ENCODE assay signal across 13 mouse cellular contexts in the genomic region with DNA sequence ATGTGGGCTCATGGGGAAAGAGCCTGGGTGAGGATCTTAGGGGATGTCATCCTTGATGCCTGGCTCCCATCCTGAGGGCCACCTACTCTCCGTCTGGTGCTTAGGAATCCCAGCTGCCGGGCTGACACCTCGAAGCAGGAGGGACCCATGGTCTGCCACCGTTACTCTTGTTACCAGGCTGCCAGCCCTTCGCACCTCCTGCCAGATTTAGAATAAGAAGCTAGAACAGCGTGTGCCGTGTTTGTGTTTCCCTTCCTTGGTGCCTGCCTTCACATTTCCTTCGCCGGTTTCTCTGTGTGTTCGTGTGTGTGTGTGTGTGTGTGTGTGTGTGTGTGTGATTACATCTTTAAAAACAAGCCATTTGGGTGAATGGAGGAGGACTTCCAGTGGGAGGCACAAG. TPM values are rescaled to one million over a fixed set of nuclear protein-coding genes. Genes with fewer than 3 reads are reported as not detected.
DNase-seq lines count a peak whose midpoint lies in the region; ATAC-seq lines count a peak whose summit lies in the region.
"Had no signal": no experiment of that assay in that cellular context is flagged by ENCODE, and none has a peak within 500 bp of the region (broad histone marks: within the 10 kb centered on the region; RNA-seq: fewer than 3 reads in every experiment).

No protein-coding gene starts in this region.

- no peak overlapping the region for H3K9ac ChIP-seq in forebrain, embryonic 14.5 days (ENCODE audit: low read length)
- no peak overlapping the region for H3K9ac ChIP-seq in forebrain, embryonic 12.5 days
- no peak overlapping the region for H3K9ac ChIP-seq in hindbrain, embryonic 16.5 days (ENCODE audit: low read depth, low read length)
- H3K9ac ChIP-seq: limb, embryonic 13.5 days; lung, embryonic 14.5 days had no signal

- peak; percentile 53 for DNase-seq in forebrain, embryonic 14.5 days (ENCODE audit: low spot score)
- peak; percentile 81 to 85 for DNase-seq in frontal cortex, postnatal 36 days (ENCODE audit: low spot score in 2 of 2)
- peak; percentile 65 to 88 for DNase-seq in left cerebral cortex, adult 18-20 months (ENCODE audit: low spot score in 2 of 2)
- DNase-seq in right cerebral cortex, postnatal 25 days, result peak; percentile 52
- DNase-seq in heart, postnatal 10 days, result no peak
- no peak for DNase-seq in spleen, postnatal 14 days (ENCODE audit: low spot score in 2 of 2)
- DNase-seq: adrenal gland, postnatal 36 days; cerebellum, adult 18-20 months; lung, embryonic 14.5 days had no signal

- H3K4me2 ChIP-seq in forebrain, embryonic 14.5 days (ENCODE audit: low read length), result no peak overlapping the region
- H3K4me2 ChIP-seq in forebrain, embryonic 12.5 days, result no peak overlapping the region
- H3K4me2 ChIP-seq in hindbrain, embryonic 16.5 days (ENCODE audit: low read length), result no peak overlapping the region
- H3K4me2 ChIP-seq: limb, embryonic 13.5 days; lung, embryonic 14.5 days had no signal

- no peak for ATAC-seq in forebrain, embryonic 14.5 days
- no peak for ATAC-seq in forebrain, embryonic 12.5 days (ENCODE audit: low FRiP score)
- ATAC-seq in hindbrain, embryonic 16.5 days, result no peak

- H3K27me3 ChIP-seq in forebrain, embryonic 14.5 days (replicated peaks; ENCODE audit: control insufficient read depth, insufficient read depth, low read length), result no peaks in the 10 kb centered on the region
- H3K27me3 ChIP-seq in forebrain, embryonic 12.5 days, result peaks cover 9% of the 10 kb centered on the region
- no peaks in the 10 kb centered on the region for H3K27me3 ChIP-seq in hindbrain, embryonic 16.5 days (replicated peaks; ENCODE audit: control insufficient read depth, insufficient read depth, low read length)

- peak overlapping the region; percentile 9; the same call in 1 of the 2 replicates for H3K27ac ChIP-seq in forebrain, embryonic 14.5 days (ENCODE audit: low read depth, low read length)
- H3K27ac ChIP-seq in forebrain, embryonic 12.5 days, result no peak overlapping the region
- no peak overlapping the region for H3K27ac ChIP-seq in hindbrain, embryonic 16.5 days (ENCODE audit: low read depth, low read length)
- H3K27ac ChIP-seq: limb, embryonic 13.5 days had no signal

- WGBS in forebrain, embryonic 14.5 days, result 70% methylated on average over 10 of the region's 10 CpGs
- WGBS in forebrain, embryonic 12.5 days, result 84% methylated on average over 10 of the region's 10 CpGs
- WGBS in hindbrain, embryonic 16.5 days, result 82% methylated on average over 10 of the region's 10 CpGs

- H3K4me3 ChIP-seq in forebrain, embryonic 14.5 days (ENCODE audit: low read depth, low read length), result no peak overlapping the region
- no peak overlapping the region for H3K4me3 ChIP-seq in forebrain, embryonic 12.5 days (replicated peaks)
- no peak overlapping the region for H3K4me3 ChIP-seq in hindbrain, embryonic 16.5 days (ENCODE audit: low read length)
- H3K4me3 ChIP-seq: erythroblast, embryonic 14.5 days; limb, embryonic 13.5 days had no signal

- 0 out of 2 replicates have a peak, but pooled peaks cover 13% of the 10 kb centered on the region for H3K36me3 ChIP-seq in forebrain, embryonic 14.5 days (ENCODE audit: control insufficient read depth, insufficient read depth, low read length)
- H3K36me3 ChIP-seq in forebrain, embryonic 12.5 days (replicated peaks), result peaks cover 8% of the 10 kb centered on the region; the same call in 1 of the 2 replicates
- H3K36me3 ChIP-seq in hindbrain, embryonic 16.5 days (ENCODE audit: control insufficient read depth, insufficient read depth, low read length), result no peaks in the 10 kb centered on the region
- H3K36me3 ChIP-seq: limb, embryonic 13.5 days had no signal

- H3K4me1 ChIP-seq in forebrain, embryonic 14.5 days (ENCODE audit: control insufficient read depth, insufficient read depth, low read length), result peaks cover 13% of the 10 kb centered on the region
- H3K4me1 ChIP-seq in forebrain, embryonic 12.5 days, result peaks cover 26% of the 10 kb centered on the region
- H3K4me1 ChIP-seq in hindbrain, embryonic 16.5 days (ENCODE audit: control insufficient read depth, insufficient read depth, low read depth, low read length), result peaks cover 27% of the 10 kb centered on the region

- no peaks in the 10 kb centered on the region for H3K9me3 ChIP-seq in forebrain, embryonic 14.5 days (replicated peaks; ENCODE audit: control insufficient read depth, low read length)
- H3K9me3 ChIP-seq in forebrain, embryonic 12.5 days, result no peaks in the 10 kb centered on the region
- peaks cover 2% of the 10 kb centered on the region; the same call in 1 of the 2 replicates for H3K9me3 ChIP-seq in hindbrain, embryonic 16.5 days (ENCODE audit: control insufficient read depth, low read length)

- intact Hi-C loops in heart, postnatal 10 days (cut with DNase I), result no loop called here

RNA-seq across cellular contexts. Expression of gene Rhbdl3, which starts 4.1 kb away (rescaled TPM):
- 10.9 and 11.8 TPM in 2 replicates for polyA plus RNA-seq in forebrain, embryonic 14.5 days (2014; fragmentation: Nextera tagmentation; extraction: Ambion mirVana)
- polyA plus RNA-seq in forebrain, embryonic 12.5 days (2016; fragmentation: Nextera tagmentation; extraction: Ambion mirVana), result 20.8 and 21.3 TPM in 2 replicates
- 10 to 100 TPM; 22.3 to 24.5 TPM for total RNA-seq in left cerebral cortex, adult 18-20 months (2021)
- total RNA-seq in heart, postnatal 10 days (2021), result 1 to 10 TPM; 2.3 to 2.5 TPM
- polyA plus RNA-seq in hindbrain, embryonic 16.5 days (2015; fragmentation: Nextera tagmentation; extraction: Ambion mirVana), result 4.2 and 4.7 TPM in 2 replicates
- polyA plus RNA-seq: erythroblast, embryonic 14.5 days had no signal

Comparison
In these comparisons a context has a peak if more than half of its experiments do, and no peak if none do; other contexts are left out.
1. DNase-seq: peak in forebrain, embryonic 14.5 days (single experiment), frontal cortex, postnatal 36 days (2 of 2), left cerebral cortex, adult 18-20 months (2 of 2) and right cerebral cortex, postnatal 25 days (single experiment); none in heart, postnatal 10 days (0 of 2) and spleen, postnatal 14 days (0 of 2).